Mouse (Mus musculus): Measurements from ENCODE around the gene Ctnnbip1. TPM values are rescaled to one million over a fixed set of nuclear protein-coding genes. Genes with fewer than 3 reads are reported as not detected.

The Ctnnbip1 gene
- polyA plus RNA-seq, 1 experiment from 2014 or later = 24.6 TPM

GRCm38 (mm10) chr4:149568622-149569021 lies 50.6 kb downstream of the Ctnnbip1 start:
- no peak for DNase-seq (ENCODE audit: low spot score)
- Histone ChIP-seq H3K27ac (ENCODE audit: low read depth, low read length) (no peak overlapping the region), H3K4me2 (no peak overlapping the region), H3K9me3 (ENCODE audit: control insufficient read depth, low read length) (no peaks in the 10 kb centered on the region), H3K9ac (ENCODE audit: low read depth, low read length) (no peak overlapping the region), H3K27me3 (replicated peaks; ENCODE audit: control insufficient read depth, insufficient read depth, low read length) (0 out of 2 replicates have a peak, but pooled peaks cover 2% of the 10 kb centered on the region), H3K4me3 (ENCODE audit: low read depth, low read length) (no peak overlapping the region), H3K4me1 (replicated peaks; ENCODE audit: control insufficient read depth, insufficient read depth, low read length) (peaks cover 4% of the 10 kb centered on the region; the same call in 1 of the 2 replicates), H3K36me3 (ENCODE audit: control insufficient read depth, insufficient read depth, low read length) (no peaks in the 10 kb centered on the region)
- ATAC-seq (replicated peaks; ENCODE audit: low FRiP score) = no peak
- 48% methylated on average over 6 of the region's 6 CpGs for WGBS

GRCm38 (mm10) chr4:149569781-149570497 lies 51.9 kb downstream of the Ctnnbip1 start:
- Histone ChIP-seq H3K9me3 (ENCODE audit: control insufficient read depth, low read length) (no peaks in the 10 kb centered on the region), H3K27ac (ENCODE audit: low read depth, low read length) (no peak overlapping the region), H3K4me3 (ENCODE audit: low read depth, low read length) (no peak overlapping the region), H3K27me3 (replicated peaks; ENCODE audit: control insufficient read depth, insufficient read depth, low read length) (peaks cover 2% of the 10 kb centered on the region; the same call in 1 of the 2 replicates), H3K4me2 (no peak overlapping the region), H3K36me3 (ENCODE audit: control insufficient read depth, insufficient read depth, low read length) (no peaks in the 10 kb centered on the region), H3K9ac (ENCODE audit: low read depth, low read length) (no peak overlapping the region), H3K4me1 (replicated peaks; ENCODE audit: control insufficient read depth, insufficient read depth, low read length) (peaks cover 4% of the 10 kb centered on the region; the same call in 1 of the 2 replicates)
- no peak for ATAC-seq (replicated peaks; ENCODE audit: low FRiP score)
- 74% methylated on average over 6 of the region's 6 CpGs for WGBS
- no peak for DNase-seq (ENCODE audit: low spot score)

GRCm38 (mm10) chr4:149570498-149570863 lies 52.4 kb downstream of the Ctnnbip1 start:
- no peak overlapping the region for H3K4me3 ChIP-seq (ENCODE audit: low read depth, low read length)
- no peaks in the 10 kb centered on the region for H3K36me3 ChIP-seq (ENCODE audit: control insufficient read depth, insufficient read depth, low read length)
- H3K27ac ChIP-seq (ENCODE audit: low read depth, low read length) = no peak overlapping the region
- H3K27me3 ChIP-seq (replicated peaks; ENCODE audit: control insufficient read depth, insufficient read depth, low read length) = peaks cover 2% of the 10 kb centered on the region; the same call in 1 of the 2 replicates
- H3K4me1 ChIP-seq (replicated peaks; ENCODE audit: control insufficient read depth, insufficient read depth, low read length) = peaks cover 4% of the 10 kb centered on the region; the same call in 1 of the 2 replicates
- DNase-seq (ENCODE audit: low spot score) (no peak), ATAC-seq (replicated peaks; ENCODE audit: low FRiP score) (no peak)
- 53% methylated on average over 4 of the region's 4 CpGs for WGBS
- H3K9ac ChIP-seq (ENCODE audit: low read depth, low read length) = no peak overlapping the region
- no peak overlapping the region for H3K4me2 ChIP-seq
- no peaks in the 10 kb centered on the region for H3K9me3 ChIP-seq (ENCODE audit: control insufficient read depth, low read length)

GRCm38 (mm10) chr4:149571209-149571608 lies 53.2 kb downstream of the Ctnnbip1 start:
- peaks cover 4% of the 10 kb centered on the region; the same call in 1 of the 2 replicates for H3K4me1 ChIP-seq (replicated peaks; ENCODE audit: control insufficient read depth, insufficient read depth, low read length)
- no peak overlapping the region for H3K4me2 ChIP-seq
- H3K27me3 ChIP-seq (replicated peaks; ENCODE audit: control insufficient read depth, insufficient read depth, low read length) = peaks cover 5% of the 10 kb centered on the region; the same call in 1 of the 2 replicates
- H3K9ac ChIP-seq (ENCODE audit: low read depth, low read length) = no peak overlapping the region
- no peaks in the 10 kb centered on the region for H3K36me3 ChIP-seq (ENCODE audit: control insufficient read depth, insufficient read depth, low read length)
- no peak for DNase-seq (ENCODE audit: low spot score)
- no peak for ATAC-seq (replicated peaks; ENCODE audit: low FRiP score)
- no peaks in the 10 kb centered on the region for H3K9me3 ChIP-seq (ENCODE audit: control insufficient read depth, low read length)
- no peak overlapping the region for H3K27ac ChIP-seq (ENCODE audit: low read depth, low read length)
- 72% methylated on average over 5 of the region's 5 CpGs for WGBS
- no peak overlapping the region for H3K4me3 ChIP-seq (ENCODE audit: low read depth, low read length)

DNA sequence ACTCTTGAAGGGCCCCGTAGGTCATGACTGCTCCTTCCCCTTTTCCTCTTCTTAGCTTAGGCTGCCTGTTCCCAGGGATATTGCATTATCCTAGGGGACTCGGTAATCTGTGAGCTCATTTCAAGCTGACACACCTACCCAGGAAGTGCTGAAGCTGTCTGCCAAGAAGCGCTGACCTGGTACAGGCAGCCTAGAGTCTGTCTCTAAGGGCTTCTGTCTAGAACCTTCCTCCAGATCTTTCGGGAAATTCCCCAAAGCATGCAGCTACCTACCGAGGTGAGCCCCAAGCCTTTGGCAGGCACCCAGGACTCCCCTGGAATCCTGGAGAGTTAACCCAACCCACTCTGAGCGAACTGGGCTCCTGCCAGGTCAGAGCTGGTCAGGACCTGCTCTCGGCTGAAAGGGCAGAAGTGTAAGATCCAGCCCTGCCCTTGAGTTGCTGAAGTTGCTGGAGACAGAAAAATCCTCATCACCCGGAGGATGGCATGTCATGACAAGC lies 53.7 kb downstream of the Ctnnbip1 start:
- no peak for DNase-seq (ENCODE audit: low spot score)
- peaks cover 4% of the 10 kb centered on the region; the same call in 1 of the 2 replicates for H3K4me1 ChIP-seq (replicated peaks; ENCODE audit: control insufficient read depth, insufficient read depth, low read length)
- H3K27ac ChIP-seq (ENCODE audit: low read depth, low read length) = no peak overlapping the region
- H3K4me3 ChIP-seq (ENCODE audit: low read depth, low read length) = no peak overlapping the region
- no peaks in the 10 kb centered on the region for H3K36me3 ChIP-seq (ENCODE audit: control insufficient read depth, insufficient read depth, low read length)
- no peaks in the 10 kb centered on the region for H3K9me3 ChIP-seq (ENCODE audit: control insufficient read depth, low read length)
- no peak overlapping the region for H3K4me2 ChIP-seq
- WGBS = 49% methylated on average over 8 of the region's 8 CpGs
- H3K9ac ChIP-seq (ENCODE audit: low read depth, low read length) = no peak overlapping the region
- no peak for ATAC-seq (replicated peaks; ENCODE audit: low FRiP score)
- peaks cover 5% of the 10 kb centered on the region; the same call in 1 of the 2 replicates for H3K27me3 ChIP-seq (replicated peaks; ENCODE audit: control insufficient read depth, insufficient read depth, low read length)

- Histone ChIP-seq H3K36me3 (ENCODE audit: control insufficient read depth, insufficient read depth, low read length) (no peaks in the 10 kb centered on the region), H3K27ac (ENCODE audit: low read depth, low read length) (no peak overlapping the region), H3K4me2 (no peak overlapping the region), H3K9ac (ENCODE audit: low read depth, low read length) (no peak overlapping the region), H3K4me3 (ENCODE audit: low read depth, low read length) (no peak overlapping the region), H3K27me3 (replicated peaks; ENCODE audit: control insufficient read depth, insufficient read depth, low read length) (peaks cover 8% of the 10 kb centered on the region; the same call in 1 of the 2 replicates), H3K4me1 (replicated peaks; ENCODE audit: control insufficient read depth, insufficient read depth, low read length) (peaks cover 3% of the 10 kb centered on the region; the same call in 1 of the 2 replicates), H3K9me3 (ENCODE audit: control insufficient read depth, low read length) (no peaks in the 10 kb centered on the region)
- no peak for ATAC-seq (replicated peaks; ENCODE audit: low FRiP score)
- DNase-seq (ENCODE audit: low spot score) = no peak
- 36% methylated on average over 6 of the region's 9 CpGs for WGBS
Observed at GRCm38 (mm10) chr4:149572446-149572845, 54.4 kb downstream of the Ctnnbip1 start.

GRCm38 (mm10) chr4:149572851-149573250 lies 54.8 kb downstream of the Ctnnbip1 start:
- Histone ChIP-seq H3K27ac (ENCODE audit: low read depth, low read length) (no peak overlapping the region), H3K4me1 (replicated peaks; ENCODE audit: control insufficient read depth, insufficient read depth, low read length) (no peaks in the 10 kb centered on the region), H3K36me3 (ENCODE audit: control insufficient read depth, insufficient read depth, low read length) (no peaks in the 10 kb centered on the region), H3K4me2 (no peak overlapping the region), H3K9ac (ENCODE audit: low read depth, low read length) (no peak overlapping the region), H3K4me3 (ENCODE audit: low read depth, low read length) (no peak overlapping the region), H3K9me3 (ENCODE audit: control insufficient read depth, low read length) (no peaks in the 10 kb centered on the region), H3K27me3 (replicated peaks; ENCODE audit: control insufficient read depth, insufficient read depth, low read length) (peaks cover 8% of the 10 kb centered on the region; the same call in 1 of the 2 replicates)
- WGBS = 65% methylated on average over 8 of the region's 8 CpGs
- DNase-seq (ENCODE audit: low spot score) (no peak), ATAC-seq (replicated peaks; ENCODE audit: low FRiP score) (no peak)

- ATAC-seq (replicated peaks; ENCODE audit: low FRiP score) = no peak
- 61% methylated on average over 14 of the region's 14 CpGs for WGBS
- peaks cover 14% of the 10 kb centered on the region for H3K27me3 ChIP-seq (replicated peaks; ENCODE audit: control insufficient read depth, insufficient read depth, low read length)
Observed at GRCm38 (mm10) chr4:149574391-149574821, 56.4 kb downstream of the Ctnnbip1 start.

DNA sequence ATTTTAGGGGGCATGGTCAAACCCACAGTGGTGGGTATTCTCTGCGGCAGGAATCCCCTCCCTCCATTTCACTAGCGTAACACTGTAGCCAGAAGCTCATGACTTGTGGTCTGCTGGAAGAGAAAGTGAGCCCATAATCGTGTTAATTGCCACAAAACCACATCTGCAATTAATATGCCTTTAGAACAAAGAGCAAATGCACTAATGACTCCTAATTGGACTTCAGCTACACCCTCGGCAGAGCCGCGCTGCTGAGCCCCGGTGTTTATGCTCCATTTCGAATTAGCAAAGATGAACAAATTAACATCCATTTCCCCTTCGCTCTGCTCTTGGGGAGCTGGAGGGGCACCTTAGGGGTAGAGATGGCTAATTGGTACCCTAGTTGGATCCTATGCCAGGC lies 58.0 kb downstream of the Ctnnbip1 start:
- Histone ChIP-seq H3K27me3 (replicated peaks; ENCODE audit: control insufficient read depth, insufficient read depth, low read length) (peaks cover 14% of the 10 kb centered on the region), H3K36me3 (ENCODE audit: control insufficient read depth, insufficient read depth, low read length) (no peaks in the 10 kb centered on the region), H3K4me3 (ENCODE audit: low read depth, low read length) (no peak overlapping the region), H3K9ac (ENCODE audit: low read depth, low read length) (no peak overlapping the region), H3K27ac (ENCODE audit: low read depth, low read length) (no peak overlapping the region), H3K9me3 (ENCODE audit: control insufficient read depth, low read length) (no peaks in the 10 kb centered on the region), H3K4me1 (replicated peaks; ENCODE audit: control insufficient read depth, insufficient read depth, low read length) (no peaks in the 10 kb centered on the region), H3K4me2 (no peak overlapping the region)
- ATAC-seq (replicated peaks; ENCODE audit: low FRiP score) = no peak
- WGBS = 78% methylated on average over 9 of the region's 9 CpGs
- no peak for DNase-seq (ENCODE audit: low spot score)

More at GRCm38 (mm10) chr4:149574391-149574821, 56.4 kb downstream of the Ctnnbip1 start:
- H3K4me1 ChIP-seq (replicated peaks; ENCODE audit: control insufficient read depth, insufficient read depth, low read length) = no peaks in the 10 kb centered on the region
- no peak overlapping the region for H3K27ac ChIP-seq (ENCODE audit: low read depth, low read length)
- H3K9ac ChIP-seq (ENCODE audit: low read depth, low read length) = no peak overlapping the region
- no peaks in the 10 kb centered on the region for H3K9me3 ChIP-seq (ENCODE audit: control insufficient read depth, low read length)
- H3K4me3 ChIP-seq (ENCODE audit: low read depth, low read length) = no peak overlapping the region
- DNase-seq (ENCODE audit: low spot score) = no peak
- no peak overlapping the region; the same call in 1 of the 2 replicates for H3K4me2 ChIP-seq
- no peaks in the 10 kb centered on the region for H3K36me3 ChIP-seq (ENCODE audit: control insufficient read depth, insufficient read depth, low read length)

Measured in liver, embryonic 11.5 days (tissue).